Mouse (Mus musculus): ENCODE results near the gene Ppm1e. TPM values are rescaled to one million over a fixed set of nuclear protein-coding genes. Genes with fewer than 3 reads are reported as not detected.

The Ppm1e gene
- polyA plus RNA-seq, 1 experiment from 2014 or later = 2.9 TPM

GRCm38 (mm10) chr11:87296467-87296866 is 62.4 kb downstream of the Ppm1e start:
- ATAC-seq = no peak
- Histone ChIP-seq H3K27me3 (replicated peaks) (no peaks in the 10 kb centered on the region), H3K4me1 (0 out of 2 replicates have a peak, but pooled peaks cover 3% of the 10 kb centered on the region), H3K4me2 (no peak overlapping the region), H3K4me3 (no peak overlapping the region), H3K27ac (no peak overlapping the region), H3K9ac (no peak overlapping the region), H3K36me3 (no peaks in the 10 kb centered on the region), H3K9me3 (replicated peaks) (no peaks in the 10 kb centered on the region; the same call in 1 of the 2 replicates)
- 79% methylated on average over 6 of the region's 6 CpGs for WGBS (ENCODE audit: insufficient replicate concordance)

GRCm38 (mm10) chr11:87295636-87296035 is 63.2 kb downstream of the Ppm1e start:
- H3K4me3 ChIP-seq = no peak overlapping the region
- H3K4me1 ChIP-seq = 0 out of 2 replicates have a peak, but pooled peaks cover 3% of the 10 kb centered on the region
- no peaks in the 10 kb centered on the region for H3K36me3 ChIP-seq
- no peak overlapping the region for H3K9ac ChIP-seq
- H3K4me2 ChIP-seq = no peak overlapping the region
- H3K27me3 ChIP-seq (replicated peaks) = no peaks in the 10 kb centered on the region
- H3K27ac ChIP-seq = no peak overlapping the region
- WGBS (ENCODE audit: insufficient replicate concordance) = 69% methylated on average over 2 of the region's 2 CpGs
- no peak for ATAC-seq
- H3K9me3 ChIP-seq (replicated peaks) = no peaks in the 10 kb centered on the region; the same call in 1 of the 2 replicates

GRCm38 (mm10) chr11:87289313-87289712 is 69.5 kb downstream of the Ppm1e start:
- Histone ChIP-seq H3K27me3 (replicated peaks) (no peaks in the 10 kb centered on the region), H3K4me1 (no peaks in the 10 kb centered on the region), H3K4me3 (no peak overlapping the region), H3K4me2 (no peak overlapping the region), H3K9ac (no peak overlapping the region), H3K27ac (no peak overlapping the region), H3K9me3 (replicated peaks) (no peaks in the 10 kb centered on the region; the same call in 1 of the 2 replicates), H3K36me3 (no peaks in the 10 kb centered on the region)
- WGBS (ENCODE audit: insufficient replicate concordance) = 78% methylated on average over 8 of the region's 8 CpGs
- ATAC-seq = no peak

GRCm38 (mm10) chr11:87286194-87286593 is 72.6 kb downstream of the Ppm1e start:
- ATAC-seq = no peak
- no peaks in the 10 kb centered on the region for H3K36me3 ChIP-seq
- H3K4me2 ChIP-seq = no peak overlapping the region
- H3K9ac ChIP-seq = no peak overlapping the region
- no peaks in the 10 kb centered on the region for H3K9me3 ChIP-seq (replicated peaks)
- peaks cover 9% of the 10 kb centered on the region; the same call in 1 of the 2 replicates for H3K4me1 ChIP-seq
- no peak overlapping the region for H3K27ac ChIP-seq
- H3K4me3 ChIP-seq = no peak overlapping the region
- no peaks in the 10 kb centered on the region for H3K27me3 ChIP-seq (replicated peaks)
- WGBS (ENCODE audit: insufficient replicate concordance) = 64% methylated on average over 2 of the region's 2 CpGs

GRCm38 (mm10) chr11:87281907-87282475 is 76.8 kb downstream of the Ppm1e start:
- no peaks in the 10 kb centered on the region for H3K9me3 ChIP-seq (replicated peaks)
- H3K4me1 ChIP-seq = peaks cover 11% of the 10 kb centered on the region
- H3K4me3 ChIP-seq = no peak overlapping the region
- H3K27ac ChIP-seq = no peak overlapping the region
- 53% methylated on average over 7 of the region's 7 CpGs for WGBS (ENCODE audit: insufficient replicate concordance)
- H3K36me3 ChIP-seq = no peaks in the 10 kb centered on the region
- H3K9ac ChIP-seq = no peak overlapping the region
- H3K4me2 ChIP-seq = no peak overlapping the region
- H3K27me3 ChIP-seq (replicated peaks) = no peaks in the 10 kb centered on the region
- ATAC-seq = no peak; the same call in 1 of the 2 replicates

- H3K4me1 ChIP-seq = peaks cover 28% of the 10 kb centered on the region
- 45% methylated on average over 5 of the region's 5 CpGs for WGBS (ENCODE audit: insufficient replicate concordance)
- no peak overlapping the region for H3K27ac ChIP-seq
- no peak overlapping the region for H3K4me3 ChIP-seq
- no peak overlapping the region for H3K9ac ChIP-seq
- no peak overlapping the region for H3K4me2 ChIP-seq
- no peaks in the 10 kb centered on the region for H3K36me3 ChIP-seq
- ATAC-seq = no peak
- no peaks in the 10 kb centered on the region for H3K9me3 ChIP-seq (replicated peaks)
- H3K27me3 ChIP-seq (replicated peaks) = no peaks in the 10 kb centered on the region
Observed at GRCm38 (mm10) chr11:87279461-87279860, 79.4 kb downstream of the Ppm1e start.

GRCm38 (mm10) chr11:87278807-87279206 is 80.0 kb downstream of the Ppm1e start:
- WGBS (ENCODE audit: insufficient replicate concordance) = 68% methylated on average over 4 of the region's 4 CpGs
- no peaks in the 10 kb centered on the region for H3K36me3 ChIP-seq
- ATAC-seq = no peak

GRCm38 (mm10) chr11:87276240-87276985 is 82.4 kb downstream of the Ppm1e start:
- 4% methylated on average over 5 of the region's 5 CpGs for WGBS (ENCODE audit: insufficient replicate concordance)
- ATAC-seq = 0 out of 2 replicates have a peak, but pooled peaks have one; percentile 30

More at GRCm38 (mm10) chr11:87278807-87279206, 80.0 kb downstream of the Ppm1e start:
- H3K27me3 ChIP-seq (replicated peaks) = no peaks in the 10 kb centered on the region
- no peak overlapping the region for H3K9ac ChIP-seq
- no peak overlapping the region for H3K4me3 ChIP-seq
- H3K9me3 ChIP-seq (replicated peaks) = no peaks in the 10 kb centered on the region
- H3K27ac ChIP-seq = no peak overlapping the region
- H3K4me2 ChIP-seq = no peak overlapping the region
- peaks cover 28% of the 10 kb centered on the region for H3K4me1 ChIP-seq

GRCm38 (mm10) chr11:87275420-87276048 is 83.3 kb downstream of the Ppm1e start:
- H3K9ac ChIP-seq = no peak overlapping the region
- 39% methylated on average over 7 of the region's 7 CpGs for WGBS (ENCODE audit: insufficient replicate concordance)
- H3K4me3 ChIP-seq = no peak overlapping the region
- ATAC-seq = peak; percentile 62; the same call in 1 of the 2 replicates
- no peaks in the 10 kb centered on the region for H3K27me3 ChIP-seq (replicated peaks)
- no peak overlapping the region for H3K27ac ChIP-seq
- no peak overlapping the region for H3K4me2 ChIP-seq
- 0 out of 2 replicates have a peak, but pooled peaks cover 4% of the 10 kb centered on the region for H3K9me3 ChIP-seq (replicated peaks)
- H3K4me1 ChIP-seq = peaks cover 19% of the 10 kb centered on the region
- no peaks in the 10 kb centered on the region for H3K36me3 ChIP-seq

More at GRCm38 (mm10) chr11:87276240-87276985, 82.4 kb downstream of the Ppm1e start:
- H3K27me3 ChIP-seq (replicated peaks) = no peaks in the 10 kb centered on the region
- peak overlapping the region; percentile 53 for H3K4me2 ChIP-seq
- no peak overlapping the region for H3K27ac ChIP-seq
- no peak overlapping the region for H3K9ac ChIP-seq
- H3K9me3 ChIP-seq (replicated peaks) = 0 out of 2 replicates have a peak, but pooled peaks cover 3% of the 10 kb centered on the region
- peaks cover 19% of the 10 kb centered on the region for H3K4me1 ChIP-seq
- H3K4me3 ChIP-seq = 0 out of 2 replicates have a peak overlapping the region, but pooled peaks have one; percentile 12
- H3K36me3 ChIP-seq = no peaks in the 10 kb centered on the region

GRCm38 (mm10) chr11:87272725-87273124 is 86.1 kb downstream of the Ppm1e start:
- H3K4me3 ChIP-seq = no peak overlapping the region
- ATAC-seq = no peak
- WGBS (ENCODE audit: insufficient replicate concordance) = 84% methylated on average over 5 of the region's 5 CpGs

GRCm38 (mm10) chr11:87271479-87271878 is 87.3 kb downstream of the Ppm1e start:
- Histone ChIP-seq H3K27ac (no peak overlapping the region), H3K4me3 (no peak overlapping the region), H3K9me3 (replicated peaks) (0 out of 2 replicates have a peak, but pooled peaks cover 4% of the 10 kb centered on the region), H3K27me3 (replicated peaks) (no peaks in the 10 kb centered on the region), H3K36me3 (no peaks in the 10 kb centered on the region), H3K4me1 (peaks cover 12% of the 10 kb centered on the region), H3K4me2 (no peak overlapping the region), H3K9ac (no peak overlapping the region)
- no peak for ATAC-seq
- 71% methylated on average over 1 of the region's 1 CpGs for WGBS (ENCODE audit: insufficient replicate concordance)

More at GRCm38 (mm10) chr11:87272725-87273124, 86.1 kb downstream of the Ppm1e start:
- H3K27me3 ChIP-seq (replicated peaks) = no peaks in the 10 kb centered on the region
- H3K4me2 ChIP-seq = no peak overlapping the region
- no peaks in the 10 kb centered on the region for H3K36me3 ChIP-seq
- H3K27ac ChIP-seq = no peak overlapping the region
- H3K9ac ChIP-seq = no peak overlapping the region
- peaks cover 19% of the 10 kb centered on the region for H3K4me1 ChIP-seq
- 0 out of 2 replicates have a peak, but pooled peaks cover 4% of the 10 kb centered on the region for H3K9me3 ChIP-seq (replicated peaks)

- ATAC-seq = no peak
- H3K9ac ChIP-seq = no peak overlapping the region
- no peaks in the 10 kb centered on the region for H3K36me3 ChIP-seq
- peaks cover 7% of the 10 kb centered on the region for H3K4me1 ChIP-seq
- 0 out of 2 replicates have a peak, but pooled peaks cover 4% of the 10 kb centered on the region for H3K9me3 ChIP-seq (replicated peaks)
- no peaks in the 10 kb centered on the region for H3K27me3 ChIP-seq (replicated peaks)
- no peak overlapping the region for H3K4me2 ChIP-seq
- no peak overlapping the region for H3K4me3 ChIP-seq
- no peak overlapping the region for H3K27ac ChIP-seq
- WGBS (ENCODE audit: insufficient replicate concordance) = 80% methylated on average over 2 of the region's 2 CpGs
Observed at GRCm38 (mm10) chr11:87270958-87271357, 87.9 kb downstream of the Ppm1e start.
